Mouse (Mus musculus) inflammation-experienced regulatory T-cells, adult 6 months (primary cell): ENCODE data around the gene Ints5. TPM values are rescaled to one million over a fixed set of nuclear protein-coding genes. Genes with fewer than 3 reads are reported as not detected.
"Not testable (repeated sequence)": the region's sequence is repeated elsewhere in the genome, so short reads cannot be mapped to it uniquely, and the experiment has no call there.

Experiments
- ATAC-seq: one replicate; pipeline ENCODE4 v1.8.0; 2017
- polyA plus RNA-seq, 3 experiments: library from polyadenylated mRNA; unstranded; fragments of 100-300 nt; shearing (Covaris generic); gene quantifications; one replicate each; pipeline ENCODE4 v1.2.1; 2017

Ints5 gene
- 10 to 100 TPM in 2 of 3 experiments, 1 to 10 TPM in 1; 8.5 to 11.9 (median 10.4) TPM for polyA plus RNA-seq

GRCm38 (mm10) chr19:8892829-8893766 lies at the start of gene Ints5:
Gene Ints5, plus strand, starts transcription at chr19:8893005.
- peak; percentile 30 for ATAC-seq

DNA sequence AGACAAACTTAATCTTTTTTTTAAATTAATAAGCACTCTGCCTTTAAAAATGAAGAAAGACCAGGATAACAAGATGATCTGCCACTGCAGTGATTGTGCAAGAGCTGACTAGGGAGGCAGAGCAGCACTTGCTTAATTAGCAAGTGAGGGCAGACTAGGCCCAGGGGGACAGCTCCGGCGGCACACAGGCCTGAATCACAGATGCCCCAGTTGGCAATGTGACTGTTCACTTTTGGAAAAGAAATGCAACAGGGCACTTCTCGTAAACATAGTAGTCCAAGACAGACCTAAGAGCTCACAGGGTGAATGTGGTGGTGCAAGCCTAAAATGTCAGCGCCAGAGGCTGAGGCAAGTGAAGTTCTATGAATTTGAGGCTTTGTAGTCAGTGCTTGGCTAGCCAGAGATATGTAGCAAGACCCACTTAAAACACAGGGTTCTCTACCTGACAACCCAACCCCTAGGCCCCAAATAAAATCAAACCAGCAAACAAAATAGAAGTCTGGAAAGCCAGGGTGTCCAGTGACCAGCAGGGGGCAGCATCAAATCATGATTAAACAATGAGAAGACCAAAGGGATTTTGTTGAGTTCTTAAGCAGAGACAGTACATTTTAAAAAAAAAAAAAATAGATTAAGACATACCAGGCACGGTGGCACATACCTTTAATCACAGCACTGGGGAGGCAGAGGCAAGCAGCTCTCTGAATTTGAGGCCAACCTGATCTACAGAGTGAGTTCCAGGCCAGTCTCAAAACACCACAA lies 48.3 kb upstream of the Ints5 start:
- no peak for ATAC-seq

GRCm38 (mm10) chr19:8848356-8848755 lies 44.4 kb upstream of the Ints5 start:
- ATAC-seq = no peak

DNA sequence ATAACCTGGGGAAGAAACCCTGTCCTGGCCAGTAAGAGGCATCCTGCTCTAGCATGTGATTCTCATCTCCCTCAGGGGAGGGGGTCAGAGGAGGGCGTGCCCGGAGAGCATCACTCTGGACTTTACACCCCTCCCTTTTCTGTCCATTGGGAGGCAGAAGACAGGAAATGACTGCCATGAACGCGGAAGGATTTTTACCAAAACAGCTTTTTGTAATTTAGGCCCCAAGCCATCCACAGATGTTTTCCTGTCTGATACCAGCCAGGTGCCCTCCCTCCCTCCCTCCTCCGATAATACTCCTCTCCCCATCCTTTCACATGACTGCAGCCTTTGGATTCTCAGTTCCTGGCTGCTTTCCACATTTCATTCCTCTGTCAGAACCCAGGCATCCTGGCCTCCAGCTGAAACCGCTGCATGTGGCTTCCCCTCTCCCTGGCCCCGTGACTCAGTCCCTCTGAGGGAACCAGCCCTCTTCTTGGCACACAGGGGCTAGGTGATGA lies 42.4 kb upstream of the Ints5 start, which contains the start of gene Lrrn4cl:
Gene Lrrn4cl, plus strand, starts transcription at position 367 of the 500 bp plus-strand sequence.
- no peak for ATAC-seq

- ATAC-seq = no peak
These were observed 41.2 kb upstream of the Ints5 start for GRCm38 (mm10) chr19:8851639-8852038.

DNA sequence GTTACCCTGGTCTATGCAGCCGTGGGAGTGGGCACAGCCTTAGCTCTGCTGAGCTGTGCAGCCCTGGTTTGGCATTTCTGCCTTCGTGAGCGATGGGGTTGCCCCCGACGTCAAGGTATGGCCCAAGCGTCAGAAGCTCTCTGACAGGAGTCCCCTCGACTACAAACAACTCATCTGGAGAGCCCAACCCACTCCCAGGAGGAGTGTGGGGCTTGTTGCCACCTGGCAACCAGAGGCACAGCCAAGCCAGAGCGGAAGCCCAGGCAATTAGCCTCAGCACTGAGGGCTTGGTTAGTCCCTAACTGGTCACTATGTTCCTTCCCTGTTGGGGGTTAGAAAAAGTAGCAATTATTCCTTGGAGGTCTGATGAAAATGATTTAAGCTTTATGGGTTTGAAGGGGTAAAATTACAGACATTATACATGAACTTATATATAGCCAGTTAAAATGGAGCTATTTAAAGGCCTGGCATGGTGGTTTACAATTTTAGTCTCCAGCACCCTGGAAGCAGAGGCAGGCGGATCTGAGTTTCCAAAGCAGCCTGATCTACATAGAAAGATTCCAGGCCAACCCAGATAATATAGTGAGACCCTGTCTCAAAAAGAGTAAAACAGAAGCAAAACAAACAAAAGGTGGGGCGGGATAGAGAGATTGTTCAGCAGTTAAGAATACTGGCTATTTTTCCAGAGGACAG lies 40.4 kb upstream of the Ints5 start:
- no peak for ATAC-seq

DNA sequence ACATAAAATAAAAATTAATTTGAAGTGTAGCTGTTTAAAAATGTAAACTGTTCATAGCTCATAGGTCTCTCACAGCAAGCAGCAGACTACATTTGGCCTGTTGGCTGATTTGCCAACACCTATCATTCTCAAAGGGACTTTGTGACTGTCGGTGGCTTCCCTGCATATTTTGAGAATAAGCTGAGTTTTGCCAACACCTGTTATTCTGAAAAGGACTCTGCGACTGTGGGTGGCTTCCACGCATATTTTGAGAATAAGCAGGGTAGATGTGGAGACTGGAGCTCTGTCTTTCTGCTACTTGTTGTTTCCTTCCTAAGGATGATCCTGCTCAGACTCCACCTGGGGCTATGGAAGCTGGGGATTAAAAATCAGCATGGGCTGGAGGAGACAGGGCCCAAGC lies 39.7 kb upstream of the Ints5 start:
- no peak for ATAC-seq

- ATAC-seq = no peak
These were observed 35.1 kb upstream of the Ints5 start for GRCm38 (mm10) chr19:8857689-8858088.

- ATAC-seq = no peak
These were observed 33.8 kb upstream of the Ints5 start for GRCm38 (mm10) chr19:8859018-8859417.

DNA sequence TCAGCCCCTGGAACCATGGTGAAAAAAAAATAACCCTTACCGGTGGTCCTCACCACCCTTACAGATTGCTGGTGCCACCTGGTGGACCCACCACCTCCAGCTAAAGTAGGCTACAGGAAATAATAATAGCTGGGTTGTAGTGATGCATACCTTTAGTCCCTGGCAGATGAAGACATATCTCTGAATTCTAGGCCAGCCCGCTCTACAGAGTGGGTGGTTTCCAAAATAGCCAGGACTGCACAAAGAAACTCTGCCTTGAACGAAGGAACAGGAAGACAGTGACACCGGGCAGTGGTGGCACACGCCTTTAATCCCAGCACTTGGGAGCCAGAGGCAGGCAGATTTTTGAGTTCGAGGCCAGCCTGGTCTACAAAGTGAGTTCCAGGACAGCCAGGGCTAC lies 28.5 kb upstream of the Ints5 start:
- no peak for ATAC-seq

DNA sequence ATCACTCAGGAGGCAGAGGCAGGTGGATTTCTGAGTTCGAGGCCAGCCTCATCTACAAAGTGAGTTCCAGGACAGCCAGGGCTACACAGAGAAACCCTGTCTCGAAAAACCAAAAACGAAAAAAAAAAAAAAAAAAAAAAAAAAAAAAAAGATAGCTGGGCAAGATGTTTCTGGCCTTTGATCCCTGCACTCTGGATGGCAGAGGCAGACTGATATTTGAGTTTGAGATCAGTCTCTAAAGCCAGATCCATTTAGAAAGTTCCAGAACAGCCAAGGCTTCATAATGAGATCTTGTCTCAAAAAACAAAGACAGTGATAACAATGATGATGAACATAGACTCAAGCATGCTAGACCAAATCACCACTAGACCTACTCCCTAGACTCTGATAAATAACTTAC lies 22.4 kb upstream of the Ints5 start:
- ATAC-seq = not testable (repeated sequence)

GRCm38 (mm10) chr19:8870838-8871237 lies 22.0 kb upstream of the Ints5 start:
- no peak for ATAC-seq

DNA sequence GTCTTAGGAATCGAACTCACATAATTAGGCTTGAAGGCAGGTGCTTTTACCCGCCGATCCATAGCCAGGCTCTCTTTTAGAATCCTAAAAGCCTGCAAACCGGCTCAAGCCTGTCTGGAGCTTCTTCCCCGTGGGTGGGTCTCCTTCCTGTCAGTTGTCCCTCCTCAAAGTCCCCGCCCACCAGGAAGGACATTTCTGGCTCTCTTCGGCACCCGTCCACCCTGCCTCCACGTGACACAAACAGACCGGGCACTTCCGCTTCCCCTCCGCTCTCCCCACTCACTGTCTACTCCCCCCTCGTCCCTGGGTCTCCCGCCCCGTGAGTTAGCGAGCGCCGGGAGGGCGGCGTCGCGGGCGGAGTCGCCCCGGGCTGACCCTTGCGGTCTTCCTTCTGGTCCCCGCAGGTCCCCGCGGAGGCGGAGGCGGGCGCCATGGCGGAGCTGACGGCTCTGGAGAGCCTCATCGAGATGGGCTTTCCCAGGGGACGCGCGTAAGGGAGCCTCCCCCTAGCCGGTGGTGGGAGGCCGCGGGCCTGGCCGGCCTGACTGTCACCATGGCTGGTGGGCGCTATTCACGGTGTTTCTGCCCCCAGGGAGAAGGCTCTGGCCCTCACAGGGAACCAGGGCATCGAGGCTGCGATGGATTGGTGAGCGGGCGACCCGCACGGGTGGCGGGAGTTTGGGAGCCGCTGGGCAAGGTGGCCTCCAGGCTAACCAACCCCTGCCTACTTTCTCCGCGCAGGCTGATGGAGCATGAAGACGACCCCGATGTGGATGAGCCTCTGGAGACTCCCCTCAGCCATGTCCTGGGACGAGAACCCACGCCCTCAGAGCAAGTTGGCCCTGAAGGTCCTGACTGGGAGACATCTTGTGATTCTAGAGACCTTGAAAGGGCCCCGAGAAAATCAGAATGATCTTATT lies 21.3 kb upstream of the Ints5 start, which contains the start of gene Ubxn1:
Gene Ubxn1, plus strand, starts transcription at position 230 of the 920 bp plus-strand sequence.
- ATAC-seq = peak; percentile 98

DNA sequence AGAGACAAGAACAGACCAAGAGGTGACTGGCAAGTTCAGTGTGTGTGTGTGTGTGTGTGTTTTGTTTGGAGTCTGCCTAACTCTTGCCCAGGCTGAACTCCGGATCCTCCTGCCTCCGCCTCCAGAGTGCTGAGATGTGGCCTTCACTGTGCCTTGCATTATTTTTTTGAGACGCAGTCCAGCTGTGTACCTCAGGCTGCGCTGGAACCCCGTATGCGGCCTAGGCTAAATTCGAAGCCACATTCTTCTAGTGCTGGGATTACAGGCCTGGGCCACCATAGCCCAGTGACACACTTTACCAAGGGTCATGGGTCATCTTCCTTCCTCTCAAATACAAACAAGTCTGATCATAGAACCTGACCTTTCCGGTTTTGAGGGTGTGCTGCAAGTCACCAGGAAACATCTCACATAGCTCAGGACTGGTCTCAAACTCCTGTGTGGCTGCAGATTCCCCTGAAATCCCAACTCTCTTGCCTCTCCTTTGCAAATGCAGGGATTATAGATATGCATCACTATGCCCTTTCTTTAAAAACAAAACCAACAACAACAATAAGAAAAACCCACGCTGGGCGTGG lies 20.5 kb upstream of the Ints5 start:
- ATAC-seq = no peak

GRCm38 (mm10) chr19:8875031-8875430 lies 17.8 kb upstream of the Ints5 start:
- no peak for ATAC-seq

- ATAC-seq = peak; percentile 98
These were observed 12.3 kb upstream of the Ints5 start, which contains the start of gene Uqcc3 for GRCm38 (mm10) chr19:8880311-8881033. Gene Uqcc3, minus strand, starts transcription at chr19:8880923.

- peak; percentile 59 for ATAC-seq
These were observed 11.8 kb upstream of the Ints5 start for GRCm38 (mm10) chr19:8881034-8881392.

DNA sequence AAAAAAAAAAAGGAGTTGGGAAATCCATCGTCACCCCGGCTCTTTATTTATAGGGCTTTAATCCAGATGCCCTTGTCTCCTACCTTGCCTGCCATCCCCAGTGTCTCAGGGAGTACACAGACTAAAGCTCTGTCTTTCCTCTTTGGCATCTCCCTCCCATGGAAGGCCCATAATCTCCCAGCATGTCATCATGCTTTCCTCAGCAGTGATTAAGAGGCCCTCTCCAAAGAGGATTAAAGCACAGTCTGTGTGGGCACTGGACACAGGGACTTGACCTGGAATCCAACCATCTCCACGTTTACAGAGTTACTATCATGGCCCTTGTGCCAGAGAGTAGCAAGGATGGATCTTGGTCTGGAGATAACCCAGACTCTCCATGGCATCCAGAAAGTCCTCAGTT lies 9.2 kb upstream of the Ints5 start, which contains the start of the genes Lbhd1 and Gm49403:
Gene Lbhd1, plus strand, starts transcription at position 117 of the 400 bp plus-strand sequence.
Gene Gm49403, plus strand, starts transcription at position 315 of the 400 bp plus-strand sequence.
- no peak for ATAC-seq

GRCm38 (mm10) chr19:8886916-8887584 lies 5.8 kb upstream of the Ints5 start:
- ATAC-seq = no peak
